Mouse (Mus musculus) myocyte (in vitro differentiated cells): ENCODE data around the gene Snx8. TPM values are rescaled to one million over a fixed set of nuclear protein-coding genes. Genes with fewer than 3 reads are reported as not detected.
A peak's percentile ranks its signal among the peaks of the same experiment; 100 is the strongest.
"Not testable (repeated sequence)": the region's sequence is repeated elsewhere in the genome, so short reads cannot be mapped to it uniquely, and the experiment has no call there.

Source experiments
- H3K27me3 ChIP-seq: one replicate; pipeline ENCODE4 v1.6.1; 2011; ENCODE audit not compliant: control insufficient read depth, insufficient read depth, insufficient read length
- H3K36me3 ChIP-seq: one replicate; pipeline ENCODE4 v1.6.1; 2011; ENCODE audit not compliant: control insufficient read depth, insufficient read depth
- H3K4me2 ChIP-seq: one replicate; pipeline ENCODE4 v1.6.1; 2011; ENCODE audit warnings: low read depth, control low read depth
- H3K4me3 ChIP-seq: one replicate; pipeline ENCODE4 v1.5.1; 2011; ENCODE audit warnings: mild to moderate bottlenecking, control low read depth, moderate library complexity
- H3K79me2 ChIP-seq: one replicate; pipeline ENCODE4 v1.6.1; 2011; ENCODE audit not compliant: control insufficient read depth, insufficient read depth
- H3ac ChIP-seq: one replicate; pipeline ENCODE4 v1.6.1; 2011; ENCODE audit not compliant: control insufficient read depth, insufficient read length
- CEBPB ChIP-seq: IDR thresholded peaks from 2 replicates; pipeline ENCODE4 v1.6.1; 2011; ENCODE audit warnings: mild to moderate bottlenecking, moderate library complexity; ENCODE audit not compliant: poor library complexity, insufficient read depth, severe bottlenecking
- E2F4 ChIP-seq: IDR thresholded peaks from one replicate; pipeline ENCODE4 v1.6.1; 2011; ENCODE audit warnings: mild to moderate bottlenecking, control low read depth, moderate library complexity; ENCODE audit not compliant: insufficient read depth
- MAX ChIP-seq: IDR thresholded peaks from one replicate; pipeline ENCODE4 v1.6.1; 2011; ENCODE audit warnings: low read depth, mild to moderate bottlenecking, control low read depth
- MYOD1 ChIP-seq, 3 experiments: IDR thresholded peaks; one replicate each; pipeline ENCODE4 v1.6.1; 2011; ENCODE audit warnings: control low read depth in 2 of 3, low read depth in 2 of 3, mild to moderate bottlenecking in 2 of 3, moderate library complexity in 1 of 3; ENCODE audit not compliant: insufficient read length in 2 of 3, control insufficient read depth in 1 of 3
- MYOG ChIP-seq, 3 experiments: IDR thresholded peaks; one replicate each; pipeline ENCODE4 v1.6.1; 2011; ENCODE audit warnings: control low read depth in 2 of 3, low read depth in 2 of 3, mild to moderate bottlenecking in 2 of 3; ENCODE audit not compliant: insufficient read length in 2 of 3, control insufficient read depth in 1 of 3, insufficient read depth in 1 of 3
- POLR2A ChIP-seq: IDR thresholded peaks from one replicate; pipeline ENCODE4 v1.6.1; 2011; ENCODE audit warnings: low read depth, mild to moderate bottlenecking, control low read depth, moderate library complexity; ENCODE audit not compliant: insufficient read length
- POLR2AphosphoS2 ChIP-seq: IDR thresholded peaks from one replicate; pipeline ENCODE4 v1.6.1; 2011; ENCODE audit warnings: low read depth, control low read depth; ENCODE audit not compliant: insufficient read length
- REST ChIP-seq: IDR thresholded peaks from one replicate; pipeline ENCODE4 v1.6.1; 2011; ENCODE audit warnings: mild to moderate bottlenecking, control low read depth, moderate library complexity; ENCODE audit not compliant: insufficient read depth, insufficient read length
- SRF ChIP-seq: IDR thresholded peaks from one replicate; pipeline ENCODE4 v1.6.1; 2011; ENCODE audit warnings: low read depth; ENCODE audit not compliant: control insufficient read depth, insufficient read length
- TCF12 ChIP-seq: IDR thresholded peaks from one replicate; pipeline ENCODE4 v1.6.1; 2011; ENCODE audit warnings: mild to moderate bottlenecking, control low read depth; ENCODE audit not compliant: poor library complexity, insufficient read depth, severe bottlenecking
- TCF3 ChIP-seq: IDR thresholded peaks from one replicate; pipeline ENCODE4 v1.6.1; 2011; ENCODE audit warnings: low read depth, control low read depth; ENCODE audit not compliant: insufficient read length
- USF1 ChIP-seq: IDR thresholded peaks from one replicate; pipeline ENCODE4 v1.6.1; 2011; ENCODE audit warnings: low read depth, mild to moderate bottlenecking, control low read depth, moderate library complexity
- polyA plus RNA-seq: library from polyadenylated mRNA; unstranded; fragments of >200 nt; fragmentation: generic; extraction: Trizol; gene quantifications from one replicate; pipeline ENCODE4 v1.2.1, GENCODE M21; 2012; ENCODE audit warnings: missing spikeins

Snx8 gene
- polyA plus RNA-seq, 1 experiment = 50.5 TPM

DNA sequence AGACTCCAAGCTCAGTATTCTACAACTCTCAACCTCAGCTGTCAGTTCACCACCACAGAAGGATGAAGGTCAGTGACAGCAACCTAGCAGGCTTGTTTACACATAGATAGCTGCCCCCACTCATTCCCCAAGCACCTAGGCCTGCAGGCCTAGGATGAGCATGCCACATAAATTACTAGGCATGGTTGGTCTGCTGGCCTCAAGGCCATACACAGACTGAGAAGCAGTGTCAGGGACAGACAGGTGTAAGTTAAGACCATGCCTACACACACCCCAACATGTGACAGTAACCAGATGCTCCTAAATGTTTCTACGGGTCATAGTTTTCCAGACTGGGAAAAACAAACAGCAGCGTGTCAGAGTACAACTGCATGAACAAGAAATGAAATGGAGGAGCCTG, 19.6 kb downstream of the Snx8 start:
- H3K79me2 ChIP-seq = peaks cover 76% of the 10 kb centered on the region

DNA sequence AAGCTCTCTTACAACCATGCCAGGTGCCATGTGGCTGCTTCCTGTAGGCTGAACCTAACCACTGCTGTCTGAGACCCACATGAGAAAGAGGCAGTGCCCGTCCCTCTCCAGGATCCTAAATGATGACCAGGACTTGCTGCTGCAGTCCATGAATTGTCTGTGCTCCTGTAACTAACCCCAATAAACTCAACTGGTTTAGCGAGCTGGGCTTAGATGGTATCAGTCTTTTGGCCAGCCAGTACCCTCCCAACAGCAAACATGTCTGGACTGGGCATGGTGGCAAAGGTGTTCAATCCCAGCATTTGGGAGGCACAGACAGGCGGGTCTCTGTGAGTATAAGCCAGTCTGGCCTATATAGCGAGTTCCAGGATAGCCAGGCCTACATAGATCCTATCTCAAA, 20.1 kb downstream of the Snx8 start:
- H3K4me3 ChIP-seq = no peak overlapping the region
- H3K79me2 ChIP-seq = peaks cover 74% of the 10 kb centered on the region
- H3ac ChIP-seq = no peak overlapping the region
- H3K36me3 ChIP-seq = no peaks in the 10 kb centered on the region
- H3K27me3 ChIP-seq = no peaks in the 10 kb centered on the region
- peak overlapping the region; percentile 12 for H3K4me2 ChIP-seq
- no peak for TF ChIP-seq MYOG (IDR thresholded peaks at IDR 0.05; ENCODE audit: control insufficient read depth in 1 of 3, insufficient read depth in 1 of 3, insufficient read length in 2 of 3, low read depth in 2 of 3)
- no peak for TF ChIP-seq TCF3
- no peak for TF ChIP-seq MYOD1 (IDR thresholded peaks at IDR 0.05; ENCODE audit: control insufficient read depth in 1 of 3, insufficient read length in 2 of 3, low read depth in 2 of 3)
- no peak for TF ChIP-seq TCF12

More for the DNA sequence above, 19.6 kb downstream of the Snx8 start:
- H3K4me3 ChIP-seq = no peak overlapping the region
- no peaks in the 10 kb centered on the region for H3K27me3 ChIP-seq
- H3K4me2 ChIP-seq = peak overlapping the region; percentile 12
- H3K36me3 ChIP-seq = no peaks in the 10 kb centered on the region
- TF ChIP-seq POLR2AphosphoS2 = no peak
- peak; percentile 7 for TF ChIP-seq USF1
- peak in 2 of 3 experiments; percentile 29 to 83 for TF ChIP-seq MYOD1 (IDR thresholded peaks at IDR 0.05; ENCODE audit: control insufficient read depth in 1 of 3, insufficient read length in 2 of 3, low read depth in 2 of 3)
- no peak overlapping the region for H3ac ChIP-seq

DNA sequence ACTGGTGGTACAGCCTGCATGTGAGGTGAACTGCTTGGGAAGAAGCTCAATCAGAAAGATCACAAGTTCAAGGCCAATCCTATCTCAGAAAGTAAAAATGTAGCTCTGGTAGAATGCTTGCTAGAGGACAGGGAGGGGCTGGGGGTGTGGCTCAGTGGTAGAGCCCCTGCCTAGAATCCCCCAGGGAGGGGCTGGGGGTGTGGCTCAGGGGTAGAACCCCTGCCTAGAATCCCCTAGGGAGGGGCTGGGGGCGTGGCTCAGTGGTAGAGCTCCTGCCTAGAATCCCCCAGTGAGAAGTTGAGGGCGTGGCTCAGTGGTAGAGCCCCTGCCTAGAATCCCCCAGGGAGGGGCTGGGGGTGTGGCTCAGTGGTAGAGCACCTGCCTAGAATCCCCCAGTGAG, 20.9 kb downstream of the Snx8 start:
- not testable (repeated sequence) for H3K36me3 ChIP-seq, H3K27me3 ChIP-seq, H3ac ChIP-seq, H3K4me2 ChIP-seq, H3K4me3 ChIP-seq
- H3K79me2 ChIP-seq = peaks cover 70% of the 10 kb centered on the region

DNA sequence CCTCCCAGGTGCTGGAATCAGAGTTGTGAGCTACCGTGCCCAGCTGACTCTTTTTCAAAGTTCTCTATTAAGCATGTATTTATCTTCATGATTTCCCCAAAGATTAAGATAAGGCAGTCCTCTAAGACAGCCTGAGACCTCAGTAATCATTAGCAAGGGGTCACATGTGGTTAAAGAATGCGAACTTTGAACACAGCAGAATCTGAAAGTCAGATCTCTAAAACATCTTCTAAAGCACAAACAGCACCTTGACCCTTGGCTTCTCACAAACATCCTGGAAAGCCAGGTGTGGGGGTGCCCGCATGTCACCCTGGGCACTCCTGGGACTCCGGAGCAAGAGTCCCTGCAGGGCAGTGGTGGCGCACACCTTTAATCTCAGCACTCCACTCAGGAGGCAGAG, 24.6 kb downstream of the Snx8 start:
- no peak overlapping the region for H3K4me3 ChIP-seq
- no peak overlapping the region for H3K4me2 ChIP-seq
- H3K27me3 ChIP-seq = no peaks in the 10 kb centered on the region
- no peaks in the 10 kb centered on the region for H3K36me3 ChIP-seq
- TF ChIP-seq MYOD1 (IDR thresholded peaks at IDR 0.05; ENCODE audit: control insufficient read depth in 1 of 3, insufficient read length in 2 of 3, low read depth in 2 of 3) (no peak), POLR2A (no peak), USF1 (no peak), MAX (no peak), E2F4 (no peak), TCF12 (no peak), TCF3 (no peak), SRF (no peak), REST (no peak), MYOG (IDR thresholded peaks at IDR 0.05; ENCODE audit: control insufficient read depth in 1 of 3, insufficient read depth in 1 of 3, insufficient read length in 2 of 3, low read depth in 2 of 3) (no peak), CEBPB (no peak), POLR2AphosphoS2 (no peak)
- no peak overlapping the region for H3ac ChIP-seq
- H3K79me2 ChIP-seq = peaks cover 47% of the 10 kb centered on the region

DNA sequence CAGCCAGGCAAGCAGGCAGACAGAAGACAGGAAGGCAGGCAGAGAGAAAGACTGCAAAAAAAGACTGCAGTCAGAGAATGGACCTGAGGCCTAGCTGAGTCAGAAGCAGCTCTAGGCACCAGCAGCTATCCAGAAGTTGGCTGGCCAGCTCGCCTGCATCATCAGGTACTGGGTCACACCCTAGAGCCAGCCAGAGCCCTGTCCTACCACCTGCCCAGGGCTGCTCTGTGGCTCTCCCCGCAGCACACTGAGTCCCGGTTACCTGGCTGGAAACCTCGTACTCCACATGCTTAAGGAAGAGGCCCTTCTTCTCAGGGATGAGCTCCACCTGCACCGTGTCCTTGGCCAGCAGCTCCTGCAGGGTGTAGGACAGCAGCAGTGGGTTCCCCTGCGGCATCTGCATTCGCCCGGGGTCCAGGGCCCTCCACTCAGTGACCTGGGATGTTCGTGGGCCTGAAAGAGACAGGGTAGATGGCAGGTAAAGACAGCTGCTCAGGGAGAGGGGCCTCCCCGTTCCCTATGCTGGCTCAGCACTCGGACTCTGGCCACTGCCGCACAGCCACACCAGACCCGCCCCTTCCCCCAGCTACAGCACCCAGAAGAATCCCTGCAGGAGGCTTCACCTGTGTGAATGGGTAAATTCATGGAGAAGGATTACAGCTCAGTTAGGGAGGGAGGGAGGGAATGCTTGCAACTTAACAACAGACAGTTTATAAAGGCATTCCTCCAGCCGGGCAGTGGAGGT, 29.0 kb downstream of the Snx8 start:
- Histone ChIP-seq H3K4me3 (no peak overlapping the region), H3K79me2 (peaks cover 17% of the 10 kb centered on the region), H3ac (no peak overlapping the region), H3K27me3 (no peaks in the 10 kb centered on the region), H3K36me3 (peaks cover 2% of the 10 kb centered on the region), H3K4me2 (no peak overlapping the region)
- TF ChIP-seq MAX = no peak
- TF ChIP-seq MYOD1 (IDR thresholded peaks at IDR 0.05; ENCODE audit: control insufficient read depth in 1 of 3, insufficient read length in 2 of 3, low read depth in 2 of 3) = no peak
- TF ChIP-seq TCF3 = no peak

DNA sequence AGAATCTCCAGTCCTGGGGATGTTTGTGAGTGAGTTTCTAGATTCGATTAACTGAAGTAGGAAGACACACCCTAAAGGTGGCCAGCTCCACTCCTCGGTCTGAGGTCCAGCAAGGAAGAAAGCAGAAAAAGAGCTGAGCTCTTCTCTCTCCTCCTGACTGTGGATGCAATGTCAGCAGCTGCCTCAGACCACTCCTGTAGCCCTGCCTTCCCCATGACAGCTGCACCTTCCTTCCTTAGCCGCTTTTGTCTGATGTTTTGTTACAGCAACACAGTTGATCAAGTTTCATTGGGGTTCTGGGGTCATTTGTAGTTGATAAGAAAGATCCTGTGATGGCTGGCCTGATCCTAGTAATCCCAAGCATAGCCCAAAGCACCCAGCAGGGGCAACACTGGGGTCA, 31.6 kb downstream of the Snx8 start:
- Histone ChIP-seq H3K27me3 (no peaks in the 10 kb centered on the region), H3ac (no peak overlapping the region), H3K79me2 (peaks cover 8% of the 10 kb centered on the region), H3K4me2 (no peak overlapping the region), H3K36me3 (peaks cover 15% of the 10 kb centered on the region), H3K4me3 (no peak overlapping the region)
- TF ChIP-seq REST = no peak
- no peak for TF ChIP-seq SRF
- TF ChIP-seq MYOG (IDR thresholded peaks at IDR 0.05; ENCODE audit: control insufficient read depth in 1 of 3, insufficient read depth in 1 of 3, insufficient read length in 2 of 3, low read depth in 2 of 3) = peak; percentile 69 to 95 (median 91)
- TF ChIP-seq TCF12 = peak; percentile 68
- TF ChIP-seq POLR2AphosphoS2 = no peak
- TF ChIP-seq USF1 = no peak
- TF ChIP-seq E2F4 = no peak
- TF ChIP-seq MAX = no peak
- no peak for TF ChIP-seq CEBPB
- TF ChIP-seq MYOD1 (IDR thresholded peaks at IDR 0.05; ENCODE audit: control insufficient read depth in 1 of 3, insufficient read length in 2 of 3, low read depth in 2 of 3) = peak; percentile 59 to 96 (median 87)
- TF ChIP-seq TCF3 = peak; percentile 50
- no peak for TF ChIP-seq POLR2A
